Mouse (Mus musculus): Measurements from ENCODE around the gene Large1. TPM values are rescaled to one million over a fixed set of nuclear protein-coding genes. Genes with fewer than 3 reads are reported as not detected.

Gene Large1
- total and polyA plus RNA-seq, 3 experiments = 0.22 TPM; not detected in 2

- H3K9me3 ChIP-seq (replicated peaks) = no peaks in the 10 kb centered on the region
- TF ChIP-seq CTCF (IDR thresholded peaks at IDR 0.05; ENCODE audit: low read depth, low read length) = no peak
- TF ChIP-seq GATA2 (IDR thresholded peaks at IDR 0.05; ENCODE audit: borderline replicate concordance, low read depth, low read length) = no peak
- no peak for TF ChIP-seq TAL1 (conservative IDR thresholded peaks at IDR 0.05; ENCODE audit: low read depth, low read length)
- no peak for TF ChIP-seq GATA1 (IDR thresholded peaks at IDR 0.05; ENCODE audit: borderline replicate concordance, low read length)
- no peak for TF ChIP-seq POLR2AphosphoS5 (IDR thresholded peaks at IDR 0.05; ENCODE audit: insufficient replicate concordance, low read depth, low read length)
- ATAC-seq (ENCODE audit: extremely low read depth, insufficient number of reproducible peaks, low FRiP score, poor library complexity, severe bottlenecking) = no peak
- H3K4me1 ChIP-seq (ENCODE audit: insufficient read depth, low read depth, low read length) = no peaks in the 10 kb centered on the region
- H3K36me3 ChIP-seq (replicated peaks) = no peaks in the 10 kb centered on the region
- DNase-seq (ENCODE audit: low spot score) = no peak
- H3K4me3 ChIP-seq (ENCODE audit: low read depth, low read length) = no peak overlapping the region
- no peaks in the 10 kb centered on the region for H3K27me3 ChIP-seq (ENCODE audit: insufficient read depth, low read length)
Observed at GRCm38 (mm10) chr8:72816679-72817078, 536.7 kb downstream of the Large1 start.

- ATAC-seq (ENCODE audit: extremely low read depth, insufficient number of reproducible peaks, low FRiP score, poor library complexity, severe bottlenecking) (no peak), DNase-seq (ENCODE audit: low spot score) (no peak)
- Histone ChIP-seq H3K4me1 (ENCODE audit: insufficient read depth, low read depth, low read length) (no peaks in the 10 kb centered on the region), H3K27me3 (ENCODE audit: insufficient read depth, low read length) (no peaks in the 10 kb centered on the region), H3K9me3 (replicated peaks) (no peaks in the 10 kb centered on the region), H3K36me3 (replicated peaks) (no peaks in the 10 kb centered on the region), H3K4me3 (ENCODE audit: low read depth, low read length) (no peak overlapping the region)
- TF ChIP-seq TAL1 (conservative IDR thresholded peaks at IDR 0.05; ENCODE audit: low read depth, low read length) (no peak), GATA1 (IDR thresholded peaks at IDR 0.05; ENCODE audit: borderline replicate concordance, low read length) (no peak), POLR2AphosphoS5 (IDR thresholded peaks at IDR 0.05; ENCODE audit: insufficient replicate concordance, low read depth, low read length) (no peak), GATA2 (IDR thresholded peaks at IDR 0.05; ENCODE audit: borderline replicate concordance, low read depth, low read length) (no peak), CTCF (IDR thresholded peaks at IDR 0.05; ENCODE audit: low read depth, low read length) (no peak)
Observed at GRCm38 (mm10) chr8:72815681-72816080, 537.7 kb downstream of the Large1 start.

DNA sequence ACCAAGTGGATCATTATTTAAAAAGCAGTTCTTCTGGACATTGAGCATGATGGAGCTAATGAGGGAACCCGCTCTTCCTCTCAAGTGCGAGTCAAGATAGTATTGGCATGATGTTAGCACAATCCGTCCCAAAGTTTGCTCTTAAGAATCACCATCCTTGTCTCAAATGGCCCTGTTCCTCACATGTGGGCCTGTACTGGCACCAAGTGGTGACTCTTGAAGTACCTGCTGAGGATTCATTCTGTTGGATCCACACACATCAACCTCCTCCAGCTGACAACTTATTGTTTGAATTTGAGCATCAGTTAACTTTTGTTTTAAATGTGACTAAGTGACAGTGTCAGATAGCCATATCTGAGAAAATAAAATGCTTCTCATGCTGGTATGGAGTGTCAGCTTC is 540.6 kb downstream of the Large1 start:
- DNase-seq (ENCODE audit: low spot score) = no peak
- Histone ChIP-seq H3K9me3 (replicated peaks) (no peaks in the 10 kb centered on the region), H3K27me3 (ENCODE audit: insufficient read depth, low read length) (no peaks in the 10 kb centered on the region), H3K4me1 (ENCODE audit: insufficient read depth, low read depth, low read length) (no peaks in the 10 kb centered on the region), H3K4me3 (ENCODE audit: low read depth, low read length) (no peak overlapping the region), H3K36me3 (replicated peaks) (no peaks in the 10 kb centered on the region)
- no peak for ATAC-seq (ENCODE audit: extremely low read depth, insufficient number of reproducible peaks, low FRiP score, poor library complexity, severe bottlenecking)
- TF ChIP-seq TAL1 (conservative IDR thresholded peaks at IDR 0.05; ENCODE audit: low read depth, low read length) (no peak), GATA1 (IDR thresholded peaks at IDR 0.05; ENCODE audit: borderline replicate concordance, low read length) (no peak), GATA2 (IDR thresholded peaks at IDR 0.05; ENCODE audit: borderline replicate concordance, low read depth, low read length) (no peak), POLR2AphosphoS5 (IDR thresholded peaks at IDR 0.05; ENCODE audit: insufficient replicate concordance, low read depth, low read length) (no peak), CTCF (IDR thresholded peaks at IDR 0.05; ENCODE audit: low read depth, low read length) (no peak)

- DNase-seq (ENCODE audit: low spot score) = no peak
- Histone ChIP-seq H3K4me1 (ENCODE audit: insufficient read depth, low read depth, low read length) (no peaks in the 10 kb centered on the region), H3K27me3 (ENCODE audit: insufficient read depth, low read length) (no peaks in the 10 kb centered on the region), H3K9me3 (replicated peaks) (no peaks in the 10 kb centered on the region), H3K4me3 (ENCODE audit: low read depth, low read length) (no peak overlapping the region), H3K36me3 (replicated peaks) (no peaks in the 10 kb centered on the region)
- TF ChIP-seq TAL1 (conservative IDR thresholded peaks at IDR 0.05; ENCODE audit: low read depth, low read length) = no peak
- TF ChIP-seq POLR2AphosphoS5 (IDR thresholded peaks at IDR 0.05; ENCODE audit: insufficient replicate concordance, low read depth, low read length) = no peak
- TF ChIP-seq GATA1 (IDR thresholded peaks at IDR 0.05; ENCODE audit: borderline replicate concordance, low read length) = no peak
- no peak for TF ChIP-seq GATA2 (IDR thresholded peaks at IDR 0.05; ENCODE audit: borderline replicate concordance, low read depth, low read length)
- no peak for ATAC-seq (ENCODE audit: extremely low read depth, insufficient number of reproducible peaks, low FRiP score, poor library complexity, severe bottlenecking)
Observed at GRCm38 (mm10) chr8:72801583-72801982, 551.8 kb downstream of the Large1 start.

- Histone ChIP-seq H3K27me3 (ENCODE audit: insufficient read depth, low read length) (peaks cover 8% of the 10 kb centered on the region; the same call in 1 of the 2 replicates), H3K4me1 (ENCODE audit: insufficient read depth, low read depth, low read length) (no peaks in the 10 kb centered on the region), H3K9me3 (replicated peaks) (peaks cover 15% of the 10 kb centered on the region), H3K4me3 (ENCODE audit: low read depth, low read length) (no peak overlapping the region), H3K36me3 (replicated peaks) (no peaks in the 10 kb centered on the region)
- ATAC-seq (ENCODE audit: extremely low read depth, insufficient number of reproducible peaks, low FRiP score, poor library complexity, severe bottlenecking) (no peak), DNase-seq (ENCODE audit: low spot score) (no peak)
- TF ChIP-seq CTCF (IDR thresholded peaks at IDR 0.05; ENCODE audit: low read depth, low read length) (no peak), POLR2AphosphoS5 (IDR thresholded peaks at IDR 0.05; ENCODE audit: insufficient replicate concordance, low read depth, low read length) (no peak), GATA2 (IDR thresholded peaks at IDR 0.05; ENCODE audit: borderline replicate concordance, low read depth, low read length) (no peak), GATA1 (IDR thresholded peaks at IDR 0.05; ENCODE audit: borderline replicate concordance, low read length) (no peak), TAL1 (conservative IDR thresholded peaks at IDR 0.05; ENCODE audit: low read depth, low read length) (no peak)
Observed at GRCm38 (mm10) chr8:72780644-72781043, 572.7 kb downstream of the Large1 start.

- Histone ChIP-seq H3K9me3 (replicated peaks) (peaks cover 15% of the 10 kb centered on the region), H3K4me3 (ENCODE audit: low read depth, low read length) (no peak overlapping the region), H3K36me3 (replicated peaks) (no peaks in the 10 kb centered on the region), H3K4me1 (ENCODE audit: insufficient read depth, low read depth, low read length) (no peaks in the 10 kb centered on the region), H3K27me3 (ENCODE audit: insufficient read depth, low read length) (no peaks in the 10 kb centered on the region)
- DNase-seq (ENCODE audit: low spot score) (no peak), ATAC-seq (ENCODE audit: extremely low read depth, insufficient number of reproducible peaks, low FRiP score, poor library complexity, severe bottlenecking) (no peak)
- no peak for TF ChIP-seq POLR2AphosphoS5 (IDR thresholded peaks at IDR 0.05; ENCODE audit: insufficient replicate concordance, low read depth, low read length)
- no peak for TF ChIP-seq TAL1 (conservative IDR thresholded peaks at IDR 0.05; ENCODE audit: low read depth, low read length)
- TF ChIP-seq GATA1 (IDR thresholded peaks at IDR 0.05; ENCODE audit: borderline replicate concordance, low read length) = no peak
- TF ChIP-seq GATA2 (IDR thresholded peaks at IDR 0.05; ENCODE audit: borderline replicate concordance, low read depth, low read length) = no peak
Observed at GRCm38 (mm10) chr8:72777797-72778196, 575.5 kb downstream of the Large1 start.
